Mouse (Mus musculus) embryonic facial prominence, embryonic 11.5 days (tissue): ENCODE measurements around the gene Gk5. TPM values are rescaled to one million over a fixed set of nuclear protein-coding genes. Genes with fewer than 3 reads are reported as not detected.

Experiments used
- ATAC-seq: fragments of 200-750 bp; cut with Nextera tagmentation; replicated peaks from 2 replicates; pipeline ENCODE4 v1.8.0; 2017; ENCODE audit warnings: low read depth; ENCODE audit not compliant: insufficient number of reproducible peaks, low FRiP score, low TSS enrichment
- DNase-seq: peaks from one replicate; pipeline ENCODE4 v3.0.0-alpha.2; 2015; ENCODE audit warnings: low spot score
- H3K27ac ChIP-seq: fragments of 300-500 bp; sonication (generic); replicated peaks from 2 replicates; pipeline ENCODE4 v1.5.1; 2014; ENCODE audit warnings: mild to moderate bottlenecking, low read depth, low read length, control low read depth
- H3K27me3 ChIP-seq: fragments of 300-500 bp; sonication (generic); 2 replicates; pipeline ENCODE4 v1.6.1; 2014; ENCODE audit warnings: mild to moderate bottlenecking, low read length, moderate library complexity, mixed read lengths; ENCODE audit not compliant: control insufficient read depth, insufficient read depth
- H3K36me3 ChIP-seq: fragments of 300-500 bp; sonication (generic); replicated peaks from 2 replicates; pipeline ENCODE4 v1.6.1; 2014; ENCODE audit warnings: low read depth, mild to moderate bottlenecking, low read length, moderate library complexity, mixed read lengths; ENCODE audit not compliant: control insufficient read depth, insufficient read depth
- H3K4me1 ChIP-seq: fragments of 300-500 bp; sonication (generic); 2 replicates; pipeline ENCODE4 v1.6.1; 2014; ENCODE audit warnings: low read length, mixed read lengths; ENCODE audit not compliant: control insufficient read depth, insufficient read depth
- H3K4me2 ChIP-seq: fragments of 300-500 bp; sonication (generic); 2 replicates; pipeline ENCODE4 v1.6.1; 2014; ENCODE audit warnings: low read depth, mild to moderate bottlenecking, control low read depth, low read length, moderate library complexity
- H3K4me3 ChIP-seq: fragments of 300-500 bp; sonication (generic); 2 replicates; pipeline ENCODE4 v1.5.1; 2014; ENCODE audit warnings: low read depth, low read length, control low read depth
- H3K9ac ChIP-seq: fragments of 300-500 bp; sonication (generic); replicated peaks from 2 replicates; pipeline ENCODE4 v1.6.1; 2014; ENCODE audit warnings: mild to moderate bottlenecking, control low read depth, low read length
- H3K9me3 ChIP-seq: fragments of 300-500 bp; sonication (generic); replicated peaks from 2 replicates; pipeline ENCODE4 v1.6.1; 2016; ENCODE audit warnings: mild to moderate bottlenecking, low read length, inconsistent platforms, mixed read lengths; ENCODE audit not compliant: control insufficient read depth
- WGBS: fragments of 180-500 bp; shearing (Covaris S2); extraction: QIAGEN DNeasy Blood & Tissue Kit; methylation state at CpG from one replicate; pipeline ENCODE4 v1.1.7; 2014; 5-methylcytosine and 5-hydroxymethylcytosine counted together
- polyA plus RNA-seq: library from polyadenylated mRNA; unstranded; fragments of >200 nt; fragmentation: Nextera tagmentation; extraction: Ambion mirVana; gene quantifications from 2 replicates; pipeline ENCODE4 v1.2.1, GENCODE M21; 2014

Gene Gk5
- polyA plus RNA-seq, 1 experiment from 2014 or later: 3.0 TPM

GRCm38 (mm10) chr9:96095192-96095591 is 24.0 kb upstream of the Gk5 start:
- no peak overlapping the region for H3K4me3 ChIP-seq
- H3K9me3 ChIP-seq: no peaks in the 10 kb centered on the region; the same call in 1 of the 2 replicates
- H3K4me1 ChIP-seq: no peaks in the 10 kb centered on the region
- 87% methylated on average over 1 of the region's 1 CpGs for WGBS
- H3K9ac ChIP-seq: no peak overlapping the region
- no peaks in the 10 kb centered on the region for H3K36me3 ChIP-seq
- no peaks in the 10 kb centered on the region for H3K27me3 ChIP-seq
- ATAC-seq (no peak), DNase-seq (no peak)
- H3K27ac ChIP-seq: no peak overlapping the region
- H3K4me2 ChIP-seq: no peak overlapping the region

DNA sequence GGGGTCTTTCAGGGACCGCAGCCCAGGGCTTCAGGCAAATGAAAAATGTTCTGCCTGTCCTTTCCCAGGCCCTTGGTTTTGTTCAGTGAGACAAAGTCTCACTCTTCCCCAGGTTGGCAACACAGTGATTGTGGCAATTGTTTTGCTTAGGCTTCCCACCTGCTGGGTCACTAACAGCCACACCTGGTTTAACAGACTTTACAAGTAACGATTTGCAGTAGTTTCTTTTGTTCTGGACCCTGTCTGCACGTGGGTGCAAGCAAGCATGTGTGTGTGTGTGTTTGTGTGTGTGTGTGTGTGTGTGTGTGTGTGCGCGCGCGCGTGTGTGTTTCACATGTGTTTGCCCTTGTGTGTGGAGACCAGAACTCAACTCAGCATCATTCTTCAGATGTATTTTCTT is 16.3 kb upstream of the Gk5 start:
- no peak overlapping the region for H3K4me2 ChIP-seq
- H3K27ac ChIP-seq: no peak overlapping the region
- WGBS: 87% methylated on average over 8 of the region's 8 CpGs
- H3K36me3 ChIP-seq: no peaks in the 10 kb centered on the region
- H3K9ac ChIP-seq: no peak overlapping the region
- H3K4me1 ChIP-seq: no peaks in the 10 kb centered on the region
- no peak overlapping the region for H3K4me3 ChIP-seq
- DNase-seq: no peak
- H3K9me3 ChIP-seq: no peaks in the 10 kb centered on the region; the same call in 1 of the 2 replicates
- ATAC-seq: no peak
- H3K27me3 ChIP-seq: no peaks in the 10 kb centered on the region

DNA sequence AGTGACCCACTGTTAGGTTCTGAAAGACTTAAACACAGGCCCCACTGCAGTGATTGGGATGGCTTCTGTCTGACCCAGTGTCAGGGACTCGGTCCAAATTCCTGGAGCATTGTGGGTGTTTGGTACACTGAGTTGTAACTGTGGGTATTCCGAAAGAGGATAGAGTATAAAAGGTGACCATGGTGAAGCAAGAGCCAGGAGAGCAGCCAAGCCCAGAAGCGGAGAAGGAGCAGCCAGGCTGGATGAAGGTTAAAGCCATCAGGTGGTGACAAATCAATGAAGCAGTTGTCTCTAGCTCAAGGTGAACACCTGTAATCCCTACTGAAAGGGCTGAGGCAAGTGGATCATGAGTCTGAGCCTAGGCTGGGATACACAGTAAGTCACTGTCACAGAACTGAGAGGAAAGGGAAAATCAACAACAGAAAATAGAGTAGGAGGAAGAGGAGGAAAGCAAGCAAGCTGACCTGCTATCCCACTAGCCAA is 6.2 kb upstream of the Gk5 start:
- no peaks in the 10 kb centered on the region for H3K9me3 ChIP-seq
- ATAC-seq (no peak), DNase-seq (no peak)
- WGBS: 93% methylated on average over 3 of the region's 3 CpGs
- no peaks in the 10 kb centered on the region for H3K4me1 ChIP-seq
- no peak overlapping the region for H3K27ac ChIP-seq
- no peak overlapping the region for H3K9ac ChIP-seq
- H3K27me3 ChIP-seq: no peaks in the 10 kb centered on the region
- no peak overlapping the region for H3K4me2 ChIP-seq
- H3K36me3 ChIP-seq: no peaks in the 10 kb centered on the region
- no peak overlapping the region for H3K4me3 ChIP-seq

- H3K36me3 ChIP-seq: no peaks in the 10 kb centered on the region
- WGBS: 81% methylated on average over 6 of the region's 6 CpGs
- H3K4me1 ChIP-seq: no peaks in the 10 kb centered on the region
- H3K9me3 ChIP-seq: no peaks in the 10 kb centered on the region
- H3K27me3 ChIP-seq: no peaks in the 10 kb centered on the region
- ATAC-seq: no peak
- no peak for DNase-seq
- no peak overlapping the region for H3K4me2 ChIP-seq
- no peak overlapping the region for H3K4me3 ChIP-seq
- H3K27ac ChIP-seq: no peak overlapping the region
- no peak overlapping the region for H3K9ac ChIP-seq
Observed at GRCm38 (mm10) chr9:96116801-96117200, 2.4 kb upstream of the Gk5 start.

DNA sequence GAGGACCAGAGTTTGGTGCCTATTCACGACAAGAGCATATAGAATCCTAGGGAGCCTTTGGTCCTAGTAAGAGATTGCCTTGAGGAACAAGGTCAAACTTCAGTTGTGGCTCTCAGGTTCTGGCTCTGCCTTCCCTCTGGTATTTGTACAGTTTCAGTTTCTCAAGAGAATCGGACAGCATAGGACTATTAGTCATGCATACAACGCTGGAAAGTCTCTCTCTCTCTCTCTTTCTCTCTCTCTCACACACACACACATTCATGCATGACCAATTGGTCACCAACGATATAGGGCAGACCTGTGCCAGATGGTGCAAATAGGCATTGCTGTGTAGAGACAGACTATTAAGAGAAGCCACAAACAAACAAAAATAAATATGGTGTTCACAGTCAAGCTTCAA is 946 bp upstream of the Gk5 start:
- no peak overlapping the region for H3K27ac ChIP-seq
- 78% methylated on average over 4 of the region's 4 CpGs for WGBS
- no peaks in the 10 kb centered on the region for H3K27me3 ChIP-seq
- DNase-seq: no peak
- H3K9me3 ChIP-seq: no peaks in the 10 kb centered on the region
- H3K36me3 ChIP-seq: no peaks in the 10 kb centered on the region
- no peaks in the 10 kb centered on the region for H3K4me1 ChIP-seq
- no peak for ATAC-seq
- H3K4me3 ChIP-seq: no peak overlapping the region
- no peak overlapping the region for H3K9ac ChIP-seq
- H3K4me2 ChIP-seq: no peak overlapping the region

DNA sequence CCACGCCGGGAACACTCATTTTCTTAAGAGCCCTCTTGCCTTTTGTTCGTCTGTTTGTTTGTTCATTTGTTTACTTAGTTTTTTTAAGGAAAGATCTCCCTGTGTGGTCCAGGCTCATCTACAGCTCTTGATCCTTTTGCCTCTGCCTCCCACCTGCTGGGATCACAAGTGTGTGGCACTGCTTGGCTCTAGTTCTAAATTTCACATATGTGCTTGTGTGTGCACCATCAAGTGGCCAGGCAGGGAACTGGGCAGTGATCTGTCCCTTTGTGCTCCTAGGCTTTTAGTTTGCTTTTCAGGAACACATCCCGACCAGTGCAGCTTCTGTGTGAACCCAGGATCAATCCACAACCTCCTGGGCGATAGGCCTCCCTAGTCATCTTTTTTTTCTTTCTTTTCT is 8.8 kb downstream of the Gk5 start:
- no peak overlapping the region for H3K27ac ChIP-seq
- no peaks in the 10 kb centered on the region for H3K9me3 ChIP-seq
- DNase-seq (no peak), ATAC-seq (no peak)
- H3K9ac ChIP-seq: no peak overlapping the region
- H3K4me3 ChIP-seq: no peak overlapping the region
- WGBS: 59% methylated on average over 5 of the region's 5 CpGs
- H3K27me3 ChIP-seq: no peaks in the 10 kb centered on the region
- no peak overlapping the region for H3K4me2 ChIP-seq
- H3K4me1 ChIP-seq: no peaks in the 10 kb centered on the region
- H3K36me3 ChIP-seq: no peaks in the 10 kb centered on the region

DNA sequence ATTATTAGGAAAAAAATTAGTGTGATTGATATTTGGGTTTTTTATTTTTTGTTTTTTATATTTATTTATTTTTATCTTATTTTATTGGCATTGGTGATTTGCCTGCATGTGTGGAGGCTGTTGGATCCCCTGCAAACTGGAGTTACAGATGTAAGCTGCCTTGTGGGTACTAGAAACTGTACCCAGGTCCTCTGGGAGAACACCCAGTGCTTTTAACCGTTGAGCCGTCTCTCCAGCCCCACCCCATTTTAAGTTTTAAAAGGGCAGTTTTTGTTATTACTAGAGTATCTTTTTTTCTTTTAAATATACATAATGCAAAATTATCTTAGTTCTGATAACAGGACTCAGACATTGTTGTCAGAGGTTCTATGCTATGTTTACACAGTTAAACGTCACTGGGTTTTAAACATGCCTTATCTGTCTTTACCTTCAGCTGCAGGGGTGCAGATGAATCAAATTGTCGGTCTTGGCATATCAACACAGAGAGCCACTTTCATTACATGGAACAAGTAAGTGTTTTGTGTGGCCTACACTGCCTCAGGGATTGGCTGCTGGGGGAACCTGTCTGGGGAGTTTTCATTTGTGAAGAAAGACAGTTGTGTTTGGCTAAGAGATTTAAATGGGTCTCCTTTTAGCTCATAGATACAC is 13.9 kb downstream of the Gk5 start:
- H3K4me2 ChIP-seq: no peak overlapping the region
- H3K9ac ChIP-seq: no peak overlapping the region
- H3K27ac ChIP-seq: no peak overlapping the region
- H3K36me3 ChIP-seq: no peaks in the 10 kb centered on the region
- ATAC-seq (no peak), DNase-seq (no peak)
- 56% methylated on average over 4 of the region's 4 CpGs for WGBS
- no peaks in the 10 kb centered on the region for H3K9me3 ChIP-seq
- H3K4me3 ChIP-seq: no peak overlapping the region
- H3K27me3 ChIP-seq: no peaks in the 10 kb centered on the region
- H3K4me1 ChIP-seq: no peaks in the 10 kb centered on the region

- Histone ChIP-seq H3K9me3 (no peaks in the 10 kb centered on the region), H3K4me1 (no peaks in the 10 kb centered on the region), H3K36me3 (no peaks in the 10 kb centered on the region), H3K9ac (no peak overlapping the region), H3K27ac (no peak overlapping the region), H3K4me3 (no peak overlapping the region), H3K27me3 (no peaks in the 10 kb centered on the region), H3K4me2 (no peak overlapping the region)
- DNase-seq (no peak), ATAC-seq (no peak)
- WGBS: 85% methylated on average over 7 of the region's 7 CpGs
Observed at GRCm38 (mm10) chr9:96134470-96134869, 15.3 kb downstream of the Gk5 start.
